Mouse (Mus musculus) megakaryocyte, embryonic 14.5 days (primary cell): ENCODE measurements around the gene Mri1. TPM values are rescaled to one million over a fixed set of nuclear protein-coding genes. Genes with fewer than 3 reads are reported as not detected.

ENCODE experiments used
- H3K27me3 ChIP-seq: replicated peaks from 2 replicates; pipeline ENCODE3; 2012; ENCODE audit warnings: inconsistent platforms
- H3K36me3 ChIP-seq: replicated peaks from 2 replicates; pipeline ENCODE3; 2012; ENCODE audit warnings: low read length, inconsistent platforms, mixed read lengths
- H3K4me1 ChIP-seq: 2 replicates; pipeline ENCODE4 v1.6.1; 2012; ENCODE audit warnings: inconsistent platforms
- H3K4me3 ChIP-seq: replicated peaks from 2 replicates; pipeline ENCODE3; 2012; ENCODE audit warnings: moderate library complexity, mild to moderate bottlenecking, inconsistent platforms
- H3K9me3 ChIP-seq: 2 replicates; pipeline ENCODE4 v1.6.1; 2012; ENCODE audit warnings: inconsistent platforms
- FLI1 ChIP-seq: IDR thresholded peaks from 2 replicates; pipeline ENCODE4 v1.6.1; 2012; ENCODE audit warnings: low read length, inconsistent platforms, mixed read lengths
- GATA1 ChIP-seq: IDR thresholded peaks from 3 replicates; pipeline ENCODE4 v1.6.1; 2012; ENCODE audit warnings: mixed read lengths, low read length, inconsistent platforms, borderline replicate concordance
- polyA plus RNA-seq: library from polyadenylated mRNA; stranded (reverse); fragments of >175 nt; gene quantifications from 2 replicates; pipeline ENCODE4 v1.2.3, GENCODE M21; 2012; ENCODE audit warnings: low replicate concordance; ENCODE audit not compliant: insufficient read depth

The Mri1 gene
- polyA plus RNA-seq, 1 experiment, result 106 TPM

- Histone ChIP-seq H3K36me3 (peaks cover 13% of the 10 kb centered on the region), H3K27me3 (no peaks in the 10 kb centered on the region), H3K4me1 (peaks cover 79% of the 10 kb centered on the region), H3K9me3 (no peaks in the 10 kb centered on the region), H3K4me3 (no peak overlapping the region)
- TF ChIP-seq GATA1, result no peak
These were observed 16.8 kb upstream of the Mri1 start for GRCm38 (mm10) chr8:84273968-84274367.

GRCm38 (mm10) chr8:84272302-84272701 lies 15.2 kb upstream of the Mri1 start:
- TF ChIP-seq FLI1 (no peak), GATA1 (no peak)
- Histone ChIP-seq H3K27me3 (no peaks in the 10 kb centered on the region), H3K9me3 (no peaks in the 10 kb centered on the region), H3K4me3 (peak overlapping the region; percentile 54), H3K36me3 (peaks cover 29% of the 10 kb centered on the region), H3K4me1 (peaks cover 86% of the 10 kb centered on the region)

- H3K36me3 ChIP-seq, result peaks cover 48% of the 10 kb centered on the region
- TF ChIP-seq GATA1 (no peak), FLI1 (no peak)
- H3K27me3 ChIP-seq, result no peaks in the 10 kb centered on the region
- H3K4me3 ChIP-seq, result peak within 1 kb of the TSS; percentile 91
- peaks cover 93% of the 10 kb centered on the region for H3K4me1 ChIP-seq
- H3K9me3 ChIP-seq, result no peaks in the 10 kb centered on the region
These were observed 13.0 kb upstream of the Mri1 start, which contains the start of gene Ccdc130 for GRCm38 (mm10) chr8:84269950-84270773. Ccdc130 (minus strand) TSS chr8:84270380.

- Histone ChIP-seq H3K27me3 (no peaks in the 10 kb centered on the region), H3K36me3 (peaks cover 86% of the 10 kb centered on the region), H3K4me3 (no peak overlapping the region), H3K4me1 (peaks cover 67% of the 10 kb centered on the region), H3K9me3 (no peaks in the 10 kb centered on the region)
- TF ChIP-seq GATA1 (no peak), FLI1 (no peak)
These were observed 4.0 kb upstream of the Mri1 start for GRCm38 (mm10) chr8:84261098-84261497.

GRCm38 (mm10) chr8:84256458-84256821 lies 686 bp downstream of the Mri1 start:
- H3K36me3 ChIP-seq, result peaks cover 82% of the 10 kb centered on the region
- TF ChIP-seq GATA1, result no peak
- no peak for TF ChIP-seq FLI1

GRCm38 (mm10) chr8:84255858-84256257 lies 1.3 kb downstream of the Mri1 start:
- Histone ChIP-seq H3K36me3 (peaks cover 82% of the 10 kb centered on the region), H3K4me1 (peaks cover 80% of the 10 kb centered on the region), H3K4me3 (peak overlapping the region; percentile 96), H3K9me3 (no peaks in the 10 kb centered on the region), H3K27me3 (no peaks in the 10 kb centered on the region)
- TF ChIP-seq FLI1 (no peak), GATA1 (no peak)

More at GRCm38 (mm10) chr8:84256458-84256821, 686 bp downstream of the Mri1 start:
- no peaks in the 10 kb centered on the region for H3K27me3 ChIP-seq
- H3K4me1 ChIP-seq, result peaks cover 82% of the 10 kb centered on the region
- no peaks in the 10 kb centered on the region for H3K9me3 ChIP-seq
- H3K4me3 ChIP-seq, result peak overlapping the region; percentile 96

- no peaks in the 10 kb centered on the region for H3K9me3 ChIP-seq
- TF ChIP-seq GATA1 (no peak), FLI1 (no peak)
- no peaks in the 10 kb centered on the region for H3K27me3 ChIP-seq
- H3K4me3 ChIP-seq, result peak within 1 kb of the TSS; percentile 96
- H3K36me3 ChIP-seq, result peaks cover 80% of the 10 kb centered on the region
- peaks cover 45% of the 10 kb centered on the region for H3K4me1 ChIP-seq
These were observed 7.6 kb downstream of the Mri1 start, which contains the start of gene D8Ertd738e for GRCm38 (mm10) chr8:84249257-84250170. D8Ertd738e (minus strand) TSS chr8:84249719.

- TF ChIP-seq FLI1, result no peak
- TF ChIP-seq GATA1, result no peak
- peaks cover 32% of the 10 kb centered on the region for H3K36me3 ChIP-seq
- H3K9me3 ChIP-seq, result no peaks in the 10 kb centered on the region
- H3K4me1 ChIP-seq, result peaks cover 37% of the 10 kb centered on the region
- no peak overlapping the region for H3K4me3 ChIP-seq
- H3K27me3 ChIP-seq, result no peaks in the 10 kb centered on the region
These were observed 15.3 kb downstream of the Mri1 start for GRCm38 (mm10) chr8:84241821-84242220.

- Histone ChIP-seq H3K4me3 (peak overlapping the region; percentile 38), H3K36me3 (peaks cover 26% of the 10 kb centered on the region), H3K27me3 (no peaks in the 10 kb centered on the region), H3K9me3 (no peaks in the 10 kb centered on the region), H3K4me1 (peaks cover 38% of the 10 kb centered on the region)
- TF ChIP-seq GATA1, result no peak
- TF ChIP-seq FLI1, result no peak
These were observed 16.0 kb downstream of the Mri1 start for GRCm38 (mm10) chr8:84241167-84241566.
